Mouse (Mus musculus): Measurements from ENCODE around the gene Rdh16. TPM values are rescaled to one million over a fixed set of nuclear protein-coding genes. Genes with fewer than 3 reads are reported as not detected.

Gene Rdh16
- polyA plus RNA-seq, 1 experiment = not detected

Other genes starting within 250 kb of the Rdh16 start
- gene Lrp1, start 180.0 kb upstream of the Rdh16 start, polyA plus RNA-seq (2012; ENCODE audit: insufficient read depth, low replicate concordance) = 10.2 and 208 TPM in 2 replicates
- 33.8 and 70.6 TPM in 2 replicates for gene Stat6, start 158.2 kb upstream of the Rdh16 start, polyA plus RNA-seq (2012; ENCODE audit: insufficient read depth, low replicate concordance)
- 1.5 TPM in 1 of 2 replicates, not detected in the other for gene Nemp1, start 134.3 kb upstream of the Rdh16 start, polyA plus RNA-seq (2012; ENCODE audit: insufficient read depth, low replicate concordance)
- gene Nab2, start 132.6 kb upstream of the Rdh16 start, polyA plus RNA-seq (2012; ENCODE audit: insufficient read depth, low replicate concordance) = 19.1 and 21.3 TPM in 2 replicates
- gene Myo1a, start 96.0 kb upstream of the Rdh16 start, polyA plus RNA-seq (2012; ENCODE audit: insufficient read depth, low replicate concordance) = 0.04 TPM in 1 of 2 replicates, not detected in the other
- gene Tac2, start 76.7 kb upstream of the Rdh16 start, polyA plus RNA-seq (2012; ENCODE audit: insufficient read depth, low replicate concordance) = not detected in 2 replicates
- gene Zbtb39, start 61.6 kb upstream of the Rdh16 start, polyA plus RNA-seq (2012; ENCODE audit: insufficient read depth, low replicate concordance) = 0.30 and 0.54 TPM in 2 replicates
- not detected in 2 replicates for gene Gpr182, start 49.4 kb upstream of the Rdh16 start, polyA plus RNA-seq (2012; ENCODE audit: insufficient read depth, low replicate concordance)
- not detected in 2 replicates for gene Rdh1, start 41.4 kb upstream of the Rdh16 start, polyA plus RNA-seq (2012; ENCODE audit: insufficient read depth, low replicate concordance)
- gene Rdh16f1, start 41.4 kb upstream of the Rdh16 start, polyA plus RNA-seq (2012; ENCODE audit: insufficient read depth, low replicate concordance) = not detected in 2 replicates
- gene Rdh9, start 24.8 kb upstream of the Rdh16 start, polyA plus RNA-seq (2012; ENCODE audit: insufficient read depth, low replicate concordance) = not detected in 2 replicates
- gene Rdh19, start 48.8 kb downstream of the Rdh16 start, polyA plus RNA-seq (2012; ENCODE audit: insufficient read depth, low replicate concordance) = not detected in 2 replicates
- not detected in 2 replicates for gene Rdh16f2, start 65.3 kb downstream of the Rdh16 start, polyA plus RNA-seq (2012; ENCODE audit: insufficient read depth, low replicate concordance)
- not detected in 2 replicates for gene Rdh7, start 87.7 kb downstream of the Rdh16 start, polyA plus RNA-seq (2012; ENCODE audit: insufficient read depth, low replicate concordance)
- not detected in 2 replicates for gene Sdr9c7, start 97.4 kb downstream of the Rdh16 start, polyA plus RNA-seq (2012; ENCODE audit: insufficient read depth, low replicate concordance)
- not detected in 2 replicates for gene Hsd17b6, start 206.5 kb downstream of the Rdh16 start, polyA plus RNA-seq (2012; ENCODE audit: insufficient read depth, low replicate concordance)
- gene Prim1, start 214.0 kb downstream of the Rdh16 start, polyA plus RNA-seq (2012; ENCODE audit: insufficient read depth, low replicate concordance) = 2.6 TPM in 1 of 2 replicates, not detected in the other
- 24.2 and 146 TPM in 2 replicates for gene Naca, start 234.4 kb downstream of the Rdh16 start, polyA plus RNA-seq (2012; ENCODE audit: insufficient read depth, low replicate concordance)

Data from megakaryocyte, embryonic 14.5 days (primary cell).